Mouse (Mus musculus) adrenal gland, postnatal 14 days (tissue): ENCODE results near the gene Rpl35a. TPM values are rescaled to one million over a fixed set of nuclear protein-coding genes. Genes with fewer than 3 reads are reported as not detected.
"Not testable (repeated sequence)": the region's sequence is repeated elsewhere in the genome, so short reads cannot be mapped to it uniquely, and the experiment has no call there.

Experiments used
- DNase-seq: peaks from one replicate; pipeline ENCODE4 v3.0.0; 2021; ENCODE audit warnings: mixed read lengths
- total RNA-seq: library from RNA; stranded (reverse); gene quantifications from 2 replicates; pipeline ENCODE4 v1.2.3, GENCODE M21; 2021

The Rpl35a gene
- total RNA-seq, 1 experiment from 2014 or later: 526 TPM

DNA sequence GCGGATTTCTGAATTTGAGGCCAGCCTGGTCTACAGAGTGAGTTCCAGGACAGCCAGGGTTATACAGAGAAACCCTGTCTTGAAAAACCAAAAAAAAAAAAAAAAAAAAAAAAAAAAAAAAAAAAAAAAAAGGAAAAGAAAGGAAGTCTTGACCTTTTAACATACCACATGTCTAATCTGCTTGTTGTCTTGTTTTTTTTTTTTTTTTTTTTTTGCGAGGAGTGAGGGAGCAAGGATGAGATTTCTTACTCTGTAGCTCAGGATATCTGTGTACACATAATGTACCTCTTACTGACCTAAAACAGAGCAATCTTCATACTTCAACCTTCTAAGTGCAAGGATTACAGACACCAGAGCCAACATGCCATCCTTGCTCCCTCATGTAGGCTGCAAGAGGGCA lies 1.3 kb upstream of the Rpl35a start:
- not testable (repeated sequence) for DNase-seq

DNA sequence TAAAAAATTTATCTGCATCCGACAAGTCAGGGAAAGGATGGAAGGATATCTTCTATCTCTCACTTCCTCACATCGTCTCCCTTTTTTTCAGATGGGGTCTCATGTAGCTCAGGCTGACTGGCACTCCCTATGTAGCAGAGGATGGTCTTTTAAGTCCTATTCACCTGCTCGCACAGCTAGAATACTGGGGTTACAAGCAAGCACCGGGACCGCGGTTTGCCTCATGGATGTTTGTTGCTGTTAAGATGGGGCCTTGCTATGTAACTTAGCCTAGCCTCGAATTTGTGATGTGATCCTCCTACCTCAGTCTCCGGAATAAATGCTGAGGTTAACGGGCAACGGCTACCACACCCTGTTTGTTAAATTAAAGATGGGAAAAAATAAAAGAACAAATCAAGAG lies 598 bp upstream of the Rpl35a start:
- DNase-seq: no peak

DNA sequence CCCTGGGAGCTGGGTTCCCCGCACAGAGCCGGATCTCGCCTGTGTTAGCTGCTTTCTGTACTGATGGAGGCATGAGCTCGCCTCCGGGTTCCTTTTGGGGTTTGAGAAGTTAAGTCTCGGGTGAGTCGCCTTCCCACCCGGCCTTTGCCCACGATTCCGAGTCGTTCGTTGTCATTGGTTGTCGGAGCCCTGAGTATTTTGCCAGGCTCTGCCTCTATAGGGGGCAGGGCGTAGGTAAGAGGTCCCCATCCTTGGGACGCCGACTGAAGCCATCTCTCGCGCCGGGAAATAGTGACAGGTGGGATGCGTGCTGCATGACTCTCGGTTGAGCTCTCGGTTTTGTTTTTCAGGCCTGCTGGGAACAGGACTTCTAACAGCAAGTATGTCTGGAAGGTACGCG lies 533 bp downstream of the Rpl35a start:
- peak; percentile 61 for DNase-seq

DNA sequence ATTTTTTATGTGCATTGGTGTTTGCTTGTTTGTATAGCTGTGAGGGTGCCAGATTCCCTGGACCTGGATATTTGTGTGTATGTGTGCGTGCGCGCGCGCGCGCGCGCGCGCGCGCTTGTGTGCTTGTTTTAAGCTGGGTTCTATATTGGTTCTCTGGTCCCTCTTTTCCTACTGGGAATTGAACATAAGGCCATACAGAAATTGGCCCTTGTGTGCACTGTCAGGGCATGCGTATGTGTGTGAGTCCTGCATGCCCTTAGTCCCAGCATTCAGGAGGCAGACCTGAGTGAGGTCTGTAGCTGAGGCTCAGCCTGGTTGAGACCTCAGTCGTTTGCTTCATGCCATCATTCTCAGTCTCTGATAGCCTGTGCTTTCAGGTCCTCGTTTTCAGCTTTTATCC lies 1.8 kb downstream of the Rpl35a start:
- no peak for DNase-seq

DNA sequence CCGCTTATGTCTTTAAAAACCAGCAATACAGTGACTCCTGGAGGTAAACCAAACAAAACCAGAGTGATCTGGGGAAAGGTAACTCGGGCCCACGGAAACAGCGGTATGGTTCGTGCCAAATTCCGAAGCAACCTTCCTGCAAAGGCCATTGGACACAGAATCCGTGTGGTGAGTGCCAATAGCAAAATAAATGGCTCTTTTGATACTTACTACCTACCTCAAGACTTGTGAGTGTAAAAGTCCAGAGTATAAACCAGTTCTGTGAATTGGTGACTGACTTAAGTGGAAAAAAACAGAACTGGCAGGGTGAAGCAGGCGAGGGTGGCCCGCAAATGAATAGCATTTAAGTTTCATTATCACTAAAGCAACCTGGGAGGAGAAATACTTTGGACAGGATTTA lies 2.4 kb downstream of the Rpl35a start:
- DNase-seq: not testable (repeated sequence)

DNA sequence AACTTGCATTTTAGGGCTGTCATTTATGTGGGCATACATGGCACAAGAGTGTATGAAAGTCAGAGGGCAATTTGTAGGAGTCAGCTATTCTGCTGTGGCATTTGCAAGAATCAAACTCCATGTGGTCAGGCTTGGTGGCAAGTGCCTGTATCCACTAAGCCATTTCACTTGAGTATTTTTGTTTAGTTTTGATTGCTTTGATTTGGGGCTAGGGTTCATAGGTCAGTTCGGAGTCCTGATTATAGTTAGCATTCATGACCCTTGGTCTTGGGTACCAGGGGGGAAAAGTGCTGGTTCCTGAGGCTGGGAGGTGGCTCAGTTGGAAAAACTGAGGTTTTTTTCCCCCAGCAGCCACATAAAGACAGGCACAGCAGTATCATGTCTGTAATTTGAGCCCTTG lies 3.2 kb downstream of the Rpl35a start:
- no peak for DNase-seq

DNA sequence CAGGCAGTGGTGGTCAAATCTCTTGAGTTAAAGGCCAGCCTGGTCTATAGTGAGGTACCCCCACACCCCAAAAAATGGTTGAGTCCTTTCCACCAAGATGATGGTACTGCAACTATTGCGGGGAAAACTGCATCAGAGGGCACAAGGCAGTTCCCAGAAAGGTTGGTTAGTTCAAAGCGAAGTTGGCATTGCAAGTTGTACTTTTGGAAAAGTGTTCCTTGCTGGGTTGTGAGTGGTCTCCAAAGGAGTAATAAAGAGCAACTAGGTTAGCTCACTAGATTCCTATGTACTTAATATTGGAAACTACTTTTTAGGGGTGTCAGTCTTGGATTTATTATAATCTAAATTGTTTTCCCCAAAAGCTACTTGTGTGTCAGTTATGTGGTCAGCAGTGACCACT lies 4.7 kb downstream of the Rpl35a start:
- no peak for DNase-seq

DNA sequence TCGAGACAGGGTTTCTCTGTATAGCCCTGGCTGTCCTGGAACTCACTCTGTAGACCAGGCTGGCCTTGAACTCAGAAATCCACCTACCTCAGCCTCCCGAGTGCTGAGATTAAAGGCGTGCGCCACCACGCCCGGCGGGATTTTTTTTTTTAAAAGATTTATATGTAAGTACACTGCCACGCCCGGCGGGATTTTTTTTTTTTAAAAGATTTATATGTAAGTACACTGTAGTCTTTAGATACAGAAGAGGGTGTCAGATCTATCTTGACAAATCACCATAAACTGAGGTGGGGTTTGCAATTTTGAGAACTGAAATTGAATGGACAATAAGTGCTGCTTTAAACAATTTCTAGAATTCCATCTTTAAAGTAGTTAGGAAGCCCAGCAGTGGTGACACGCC lies 5.1 kb downstream of the Rpl35a start:
- no peak for DNase-seq

DNA sequence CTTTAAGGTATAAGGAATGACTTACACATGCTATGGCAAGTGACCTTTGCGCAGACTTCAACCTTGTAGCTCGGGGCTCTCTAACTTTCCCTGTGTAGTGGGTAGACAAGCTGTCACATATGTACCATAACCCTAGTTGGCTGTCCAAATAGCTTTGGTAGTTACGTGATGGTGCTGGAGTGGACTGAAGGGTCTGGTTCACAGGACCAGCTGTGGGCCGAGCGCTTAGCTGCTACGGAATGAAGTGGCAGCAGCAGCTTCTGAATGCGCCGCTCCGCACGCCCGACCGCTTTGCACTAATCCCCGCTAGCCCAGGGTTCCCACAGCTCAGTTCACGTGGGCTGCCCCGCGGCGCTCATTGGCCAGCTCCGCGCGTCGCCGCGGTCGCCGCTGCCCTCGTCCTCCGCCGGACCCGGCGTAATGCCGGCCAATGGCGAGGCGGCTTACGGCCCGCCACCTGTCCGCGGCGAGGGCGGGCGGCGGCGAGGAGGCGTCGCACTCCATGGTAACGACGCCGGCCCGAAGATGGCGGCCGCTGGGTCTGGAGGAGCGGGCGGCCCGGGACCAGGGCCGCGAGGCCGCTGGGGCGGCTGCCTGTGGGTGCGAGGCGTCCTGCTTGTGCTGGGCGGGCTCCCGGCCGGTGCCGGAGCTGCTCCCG lies 5.9 kb downstream of the Rpl35a start, which contains the start of gene Lmln:
Gene Lmln (plus strand): TSS at position 498 of the 658 bp plus-strand sequence.
- DNase-seq: peak; percentile 96

DNA sequence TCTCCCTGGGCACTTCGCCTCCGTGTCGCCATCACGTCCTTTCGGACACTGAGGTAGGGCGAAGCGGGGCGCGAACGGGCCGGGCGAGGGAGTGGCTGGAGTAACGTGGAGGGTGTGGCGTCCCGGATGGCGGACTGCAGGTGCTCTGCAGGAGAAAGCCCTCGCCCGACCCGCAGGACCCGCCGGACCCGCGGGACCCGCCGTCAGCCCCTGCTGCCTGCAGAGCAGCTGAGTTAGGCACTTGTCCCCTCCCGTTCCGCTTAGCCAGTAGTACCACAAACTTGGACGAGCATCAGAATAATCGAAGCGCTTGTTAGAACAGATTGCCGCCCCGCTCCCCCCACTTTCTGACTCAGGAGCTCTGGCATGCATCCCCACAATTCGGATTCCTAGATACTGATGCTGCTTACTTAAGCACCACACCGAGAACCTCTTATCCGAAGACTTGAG lies 6.5 kb downstream of the Rpl35a start:
- peak; percentile 78 for DNase-seq

DNA sequence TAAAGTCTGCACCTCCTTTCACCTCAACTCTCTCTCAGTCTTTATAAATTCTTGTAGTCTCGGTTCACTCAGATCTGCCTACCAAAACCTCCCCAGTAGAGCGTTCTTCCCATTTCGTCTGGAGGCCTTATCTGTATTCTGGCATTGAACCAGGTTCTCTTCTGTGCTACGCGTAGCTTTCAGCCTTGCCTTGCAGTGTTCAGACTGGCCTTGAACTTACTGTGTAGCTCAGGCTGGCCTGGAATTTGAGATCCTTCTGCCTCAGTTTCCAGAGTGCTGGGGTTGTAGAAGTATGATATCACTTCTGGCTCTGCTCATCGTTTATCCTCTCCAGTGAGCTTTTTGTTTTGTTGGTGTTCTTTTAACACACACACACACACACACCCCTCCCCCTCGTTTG lies 7.0 kb downstream of the Rpl35a start:
- no peak for DNase-seq

DNA sequence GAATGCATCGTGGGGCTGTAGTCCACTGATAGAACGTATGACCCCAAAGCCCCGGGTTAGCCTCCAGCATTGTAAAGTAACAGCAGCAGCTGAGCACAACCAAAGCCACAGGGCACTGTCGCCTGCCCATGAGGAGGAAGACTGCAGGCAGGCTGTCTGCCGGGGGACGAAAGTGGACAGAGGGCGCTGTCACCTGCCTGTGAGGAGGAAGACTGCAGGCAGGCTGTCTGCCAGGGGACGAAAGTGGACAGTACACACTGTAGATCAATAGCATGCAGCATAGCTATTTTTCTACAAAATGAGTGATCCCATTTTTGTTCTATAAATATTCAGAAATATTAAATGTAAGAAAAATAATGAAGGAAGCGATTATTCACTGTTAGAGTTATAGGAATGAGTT lies 8.4 kb downstream of the Rpl35a start:
- no peak for DNase-seq

DNA sequence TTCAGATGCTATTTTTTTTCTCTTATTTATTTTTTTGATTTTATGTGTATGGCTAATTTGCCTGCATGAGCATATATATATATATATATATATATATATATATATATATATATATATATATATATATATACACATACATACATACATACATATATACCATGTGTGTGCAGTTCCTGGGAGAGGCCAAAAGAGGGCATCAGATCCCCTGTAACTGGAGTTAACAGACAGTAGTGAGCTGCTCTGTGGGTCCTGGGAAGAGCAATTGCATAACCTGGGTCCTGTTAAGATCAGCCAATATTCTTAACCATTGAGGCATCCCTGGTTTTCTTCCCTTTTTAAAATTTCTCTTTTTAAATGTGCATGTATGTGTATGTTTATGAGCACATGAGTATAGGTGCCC lies 14.7 kb downstream of the Rpl35a start:
- DNase-seq: no peak

DNA sequence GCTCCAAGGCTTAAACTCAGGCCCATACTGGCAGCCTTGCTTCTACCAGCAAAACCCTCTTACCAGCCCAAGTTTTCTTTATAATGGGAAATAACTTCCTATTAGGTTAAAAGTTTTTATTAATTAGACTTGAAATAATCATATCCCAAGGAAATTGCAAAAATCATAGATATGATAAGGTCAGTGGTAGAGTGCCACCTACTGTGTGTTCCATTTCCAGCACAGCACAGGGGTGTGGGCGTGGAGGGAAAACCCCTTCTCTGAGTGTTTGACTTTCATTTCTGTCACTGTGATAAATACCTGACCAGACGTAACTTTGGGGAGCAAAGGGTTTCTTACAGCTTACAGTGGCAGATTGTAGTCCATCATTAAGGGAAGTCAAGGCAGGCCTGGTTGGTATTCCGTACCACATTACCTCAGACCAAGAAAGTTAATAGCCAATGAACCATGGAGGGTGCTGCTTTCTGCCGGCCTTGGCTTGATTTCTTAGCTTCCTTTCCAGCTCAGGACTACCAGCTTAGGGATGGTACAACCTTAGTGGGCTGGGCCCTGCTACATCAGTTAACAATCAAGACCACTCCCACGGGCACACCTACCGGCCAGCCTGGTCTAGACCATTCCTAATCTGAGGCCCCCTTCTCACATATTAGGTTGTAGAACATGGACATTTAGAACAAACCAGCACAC lies 16.8 kb downstream of the Rpl35a start:
- no peak for DNase-seq

DNA sequence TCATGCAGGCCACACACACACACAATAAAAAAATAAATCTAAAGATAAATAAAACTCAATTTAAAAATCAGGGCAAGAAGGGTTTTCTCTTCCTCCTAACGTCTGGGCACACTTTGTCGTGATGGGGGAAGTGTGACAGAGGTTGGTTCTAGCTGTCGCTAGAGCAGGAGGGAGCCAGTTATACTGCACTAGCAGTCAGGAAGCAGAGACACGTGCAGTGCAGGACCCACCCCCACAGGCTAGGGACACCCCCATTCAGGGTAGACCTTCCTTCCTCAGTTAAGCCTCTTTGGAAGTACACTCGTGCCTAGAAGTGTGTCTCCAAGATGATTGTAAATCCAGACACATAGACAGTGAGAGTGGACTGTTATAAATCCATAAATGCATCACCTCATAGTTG lies 18.7 kb downstream of the Rpl35a start:
- no peak for DNase-seq

DNA sequence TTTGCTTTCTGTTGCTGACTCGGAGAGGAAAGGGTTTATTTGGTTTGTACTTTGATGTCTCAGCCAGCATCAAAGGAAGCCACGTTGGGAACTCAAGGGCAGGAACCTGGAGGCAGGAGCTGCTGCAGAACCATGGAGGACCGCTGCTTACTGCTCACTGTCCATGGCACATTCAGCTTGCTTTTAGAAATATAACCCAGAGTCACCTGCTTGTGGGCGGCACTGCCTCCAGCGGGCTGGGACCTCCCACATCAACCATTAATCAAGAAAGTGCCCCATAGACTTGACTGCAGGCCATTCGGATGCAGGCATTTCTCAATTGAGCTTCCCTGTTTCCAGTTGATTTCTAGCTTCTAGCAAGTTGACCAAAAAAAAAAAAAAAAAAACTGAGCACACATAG lies 19.8 kb downstream of the Rpl35a start:
- peak; percentile 47 for DNase-seq

DNA sequence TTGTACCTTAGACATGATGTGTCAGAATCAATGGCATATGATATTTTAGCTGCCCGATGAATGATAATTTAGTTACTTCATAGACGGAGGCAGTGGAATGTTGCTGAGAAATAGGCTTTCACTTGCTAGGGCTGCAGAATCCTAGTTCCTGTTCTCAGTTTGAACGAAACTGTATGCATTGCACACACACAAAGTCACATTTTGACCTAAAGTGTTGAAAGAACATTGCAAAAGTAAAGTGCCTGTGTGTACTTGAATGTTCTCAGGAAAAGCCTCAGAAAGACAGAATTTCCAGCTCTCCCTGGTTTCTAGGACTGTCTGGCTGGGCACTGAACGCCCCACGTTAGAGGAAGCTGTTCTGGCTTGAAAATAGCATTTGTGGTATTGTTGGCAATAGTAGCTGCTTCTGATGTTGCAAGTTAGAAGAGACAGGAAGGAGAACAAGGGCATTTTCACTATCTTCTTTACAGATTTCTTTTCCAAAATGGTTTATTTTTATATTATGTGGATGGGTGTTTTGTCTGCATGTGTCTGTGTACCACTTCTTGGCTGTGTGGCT lies 20.9 kb downstream of the Rpl35a start:
- DNase-seq: no peak

DNA sequence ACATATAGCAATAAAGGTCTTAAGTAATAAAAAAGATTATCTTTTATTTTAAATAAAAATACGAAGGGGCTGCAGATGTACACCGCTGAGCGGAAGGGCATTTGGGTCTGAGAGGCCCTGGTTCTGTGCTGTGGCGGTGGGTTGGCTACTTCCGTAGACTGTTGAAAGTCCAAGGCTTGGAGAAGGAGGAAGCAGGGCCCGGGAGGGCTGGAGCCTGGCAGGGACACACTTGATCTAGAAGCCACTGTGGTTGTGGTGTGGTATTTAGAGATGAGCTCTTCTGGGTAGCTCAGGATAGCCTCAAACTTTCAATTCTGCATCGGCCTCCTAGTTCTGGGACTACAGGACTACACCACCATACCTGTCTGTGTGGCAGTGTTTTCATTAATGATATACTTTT lies 23.8 kb downstream of the Rpl35a start:
- DNase-seq: no peak

DNA sequence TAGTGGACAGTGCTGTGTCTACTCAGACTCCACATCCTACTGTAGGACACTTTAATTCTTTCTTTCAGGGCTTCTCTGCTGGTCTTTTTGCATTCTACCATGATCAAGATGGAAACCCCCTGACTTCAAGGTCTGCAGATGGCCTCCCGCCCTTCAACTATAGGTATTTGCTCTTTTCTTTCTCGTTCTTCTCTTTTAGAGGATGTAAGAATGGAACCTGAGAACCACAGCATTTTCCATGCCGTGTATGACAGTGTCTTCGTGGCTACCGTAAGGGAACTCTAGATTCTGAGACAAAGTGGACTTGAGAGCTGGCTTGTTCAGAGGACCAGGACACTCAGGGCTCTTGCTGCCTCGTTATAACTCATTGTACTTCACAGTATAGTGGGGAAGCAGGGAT lies 26.7 kb downstream of the Rpl35a start:
- DNase-seq: no peak

DNA sequence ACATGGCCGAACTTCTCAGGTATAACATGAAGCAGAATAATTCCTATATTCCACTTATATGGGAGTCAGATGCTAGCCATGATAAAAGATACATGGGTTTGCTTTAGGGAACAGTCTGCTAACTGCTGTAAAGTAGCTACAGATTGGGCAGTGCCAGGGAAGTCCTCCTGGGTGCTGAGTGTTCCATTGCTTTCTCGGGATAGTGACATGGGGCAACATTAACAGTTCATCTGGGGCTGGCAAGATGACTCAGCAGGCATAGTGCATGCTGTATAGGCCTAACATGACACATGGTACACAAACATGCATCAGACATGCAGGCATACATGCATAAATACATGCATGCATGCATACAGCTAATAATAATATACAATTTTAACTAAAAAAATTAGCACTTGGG lies 27.7 kb downstream of the Rpl35a start:
- no peak for DNase-seq

DNA sequence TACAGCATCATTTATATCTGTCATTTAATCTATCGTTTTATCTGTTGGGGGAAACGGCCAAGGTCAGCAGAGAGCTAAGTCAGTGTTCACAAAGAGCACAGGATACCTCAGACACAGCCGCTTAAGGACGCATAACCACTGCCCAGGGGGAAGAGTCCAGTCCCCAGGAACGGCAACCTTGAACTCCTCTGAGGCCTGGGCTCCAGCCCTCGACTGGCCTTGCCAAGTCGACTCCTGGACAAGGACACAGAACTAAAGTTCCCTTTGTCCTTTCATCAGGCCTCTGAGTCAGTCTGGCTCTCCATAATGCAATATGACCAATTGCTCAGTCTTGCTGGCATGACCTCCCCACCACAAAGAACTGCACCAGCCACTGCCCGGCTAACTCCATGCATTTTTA lies 29.4 kb downstream of the Rpl35a start:
- DNase-seq: peak; percentile 88
